Mouse (Mus musculus) urinary bladder, adult 2 months (tissue): ENCODE measurements around the gene Nampt. TPM values are rescaled to one million over a fixed set of nuclear protein-coding genes. Genes with fewer than 3 reads are reported as not detected.
A peak's percentile ranks its signal among the peaks of the same experiment; 100 is the strongest.

Experiments
- DNase-seq: peaks from one replicate; pipeline ENCODE4 v3.0.0; 2022; ENCODE audit warnings: low spot score
- polyA plus RNA-seq: library from polyadenylated mRNA; depleted of rRNA; stranded (reverse); fragments of >200 nt; gene quantifications from 2 replicates; pipeline ENCODE4 v1.2.3, GENCODE M21; 2012; rRNA removed

The Nampt gene
- 40.7 and 43.7 TPM in 2 replicates for polyA plus RNA-seq

DNA sequence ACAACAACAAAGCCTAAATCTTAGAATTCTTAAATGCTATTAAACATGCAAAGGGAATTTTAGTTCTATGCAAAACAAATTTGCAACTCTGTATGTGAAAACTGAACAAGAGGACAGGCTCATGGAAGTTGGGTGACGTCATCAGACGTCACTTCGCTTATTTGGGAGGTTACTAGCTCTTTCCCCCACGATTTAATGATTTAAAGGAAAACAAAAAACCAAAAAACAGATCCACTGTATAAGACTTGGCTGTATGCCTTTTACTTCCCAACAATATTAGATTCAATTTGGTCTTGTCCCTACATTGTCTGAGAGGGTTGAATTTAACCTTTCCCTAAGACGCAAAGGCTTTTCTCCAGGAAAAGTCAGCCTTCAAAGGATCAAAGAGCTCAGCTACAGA, at the start of gene Nampt:
Gene Nampt (plus strand): TSS at position 130 of the 400 bp plus-strand sequence.
- DNase-seq: no peak

GRCm38 (mm10) chr12:32770766-32771165, 48.6 kb upstream of the Nampt start:
- DNase-seq: no peak

- DNase-seq: no peak
These were observed 44.8 kb upstream of the Nampt start for GRCm38 (mm10) chr12:32774592-32774991.

GRCm38 (mm10) chr12:32789092-32789491, 30.3 kb upstream of the Nampt start:
- no peak for DNase-seq

DNA sequence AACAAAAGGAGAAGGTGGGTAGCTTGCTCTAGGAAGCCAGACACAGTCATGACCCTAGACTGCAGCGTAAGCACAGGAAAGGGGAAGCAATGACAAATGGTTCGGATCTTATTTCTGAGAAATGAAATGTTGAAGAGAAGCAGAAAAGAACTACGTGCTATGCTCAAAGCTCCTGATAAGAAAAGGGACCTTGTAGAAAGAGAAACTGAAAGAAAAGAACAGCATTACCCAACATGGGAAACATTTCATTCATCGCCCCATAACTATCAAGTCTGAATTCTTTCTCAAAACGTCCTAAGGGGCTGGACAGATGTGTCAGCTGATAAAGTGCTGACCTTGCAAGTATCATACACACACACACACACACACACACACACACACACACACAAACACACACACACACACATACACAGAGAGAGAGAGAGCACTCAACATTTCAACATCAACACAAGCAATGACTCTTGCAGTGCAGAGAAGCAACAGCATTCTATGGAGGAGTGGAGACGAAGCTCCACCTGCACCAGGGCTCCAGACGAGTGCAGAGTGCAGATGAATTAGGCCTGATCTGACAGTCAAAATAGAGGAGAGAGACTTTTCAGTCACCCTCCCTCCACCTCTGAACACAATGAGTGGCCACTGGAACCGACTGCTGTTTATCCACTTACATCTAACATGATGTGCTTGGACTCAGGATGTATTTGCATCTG, 23.4 kb upstream of the Nampt start:
- no peak for DNase-seq

DNA sequence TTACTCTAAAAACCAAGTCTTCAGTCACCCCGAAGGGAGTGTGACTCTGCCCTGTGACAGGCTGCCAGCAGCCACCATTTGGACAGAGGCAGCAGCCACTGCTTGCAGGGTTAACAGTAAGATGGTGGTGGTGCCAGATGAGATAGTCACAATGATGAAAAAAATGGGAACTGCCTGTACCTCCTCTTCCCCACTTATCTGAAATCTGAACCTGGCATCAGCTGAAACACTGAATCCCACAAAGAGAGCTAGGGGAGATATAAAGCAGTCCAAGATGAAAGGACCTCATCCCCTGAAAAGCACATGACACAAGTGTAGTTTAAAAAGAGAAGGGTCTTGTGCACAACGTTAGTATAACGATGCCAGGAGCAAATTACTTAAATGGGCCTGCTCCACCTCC, 21.9 kb upstream of the Nampt start:
- DNase-seq: no peak

GRCm38 (mm10) chr12:32801078-32801477, 18.3 kb upstream of the Nampt start:
- no peak for DNase-seq

DNA sequence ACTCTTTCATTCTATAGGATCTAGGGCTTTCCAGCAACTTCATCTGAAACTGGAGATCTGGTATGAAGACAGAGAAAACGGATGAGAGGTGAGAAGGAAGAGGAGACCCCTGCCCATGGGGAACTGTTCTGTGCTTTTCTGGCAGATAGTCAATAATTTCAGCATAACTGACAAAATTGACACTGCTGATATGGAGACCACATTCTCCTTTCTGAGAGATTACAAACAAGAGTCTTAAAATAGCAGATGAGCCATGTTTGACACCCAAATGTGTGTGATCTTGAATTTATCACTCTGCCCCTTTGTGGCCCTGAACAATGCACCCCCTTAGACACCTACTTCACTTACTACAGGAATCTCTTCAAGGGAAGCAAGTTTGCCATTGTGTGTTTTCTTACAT, 13.8 kb upstream of the Nampt start:
- DNase-seq: no peak

- DNase-seq: peak; percentile 98
These were observed 669 bp downstream of the Nampt start for GRCm38 (mm10) chr12:32819823-32820605.

DNA sequence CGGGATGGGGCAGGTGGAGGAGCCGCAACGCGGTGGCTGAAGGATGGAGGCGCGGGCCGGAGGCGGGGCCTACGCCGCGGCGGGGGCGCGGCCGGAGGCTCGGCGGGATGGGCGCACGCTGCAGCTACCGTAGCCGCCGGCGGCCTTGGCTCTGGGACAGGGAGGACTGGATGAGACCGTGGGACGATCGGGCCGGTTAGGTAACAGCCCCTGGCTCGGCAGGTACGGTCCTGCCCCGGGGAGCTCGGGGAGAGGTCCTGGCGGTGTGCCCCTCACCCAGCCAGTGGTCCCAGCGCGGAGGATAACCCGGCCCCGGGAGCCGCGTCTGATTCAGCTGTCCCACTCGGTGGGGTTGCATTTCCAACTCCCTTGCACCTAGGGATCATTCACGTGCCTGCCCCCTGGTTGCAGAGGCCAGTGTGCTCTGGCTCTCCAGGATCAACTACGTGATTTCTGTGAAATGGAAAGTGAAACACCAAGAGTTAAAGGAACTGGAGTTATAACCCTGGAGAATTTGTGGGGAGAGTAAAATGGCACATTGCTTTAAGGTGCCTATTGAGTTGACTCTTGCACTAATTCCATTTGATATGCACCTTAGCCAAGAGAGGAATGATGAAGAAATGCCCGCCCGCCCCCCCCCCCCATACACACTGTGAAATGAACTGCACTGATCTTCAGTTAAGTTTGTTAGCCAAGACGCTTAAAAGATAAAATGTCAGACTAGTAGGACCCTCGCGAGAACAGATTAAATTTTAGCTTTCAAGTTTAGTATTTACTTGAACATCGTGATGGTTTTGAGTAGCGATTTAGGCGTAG, 1.6 kb downstream of the Nampt start:
- peak; percentile 61 for DNase-seq

DNA sequence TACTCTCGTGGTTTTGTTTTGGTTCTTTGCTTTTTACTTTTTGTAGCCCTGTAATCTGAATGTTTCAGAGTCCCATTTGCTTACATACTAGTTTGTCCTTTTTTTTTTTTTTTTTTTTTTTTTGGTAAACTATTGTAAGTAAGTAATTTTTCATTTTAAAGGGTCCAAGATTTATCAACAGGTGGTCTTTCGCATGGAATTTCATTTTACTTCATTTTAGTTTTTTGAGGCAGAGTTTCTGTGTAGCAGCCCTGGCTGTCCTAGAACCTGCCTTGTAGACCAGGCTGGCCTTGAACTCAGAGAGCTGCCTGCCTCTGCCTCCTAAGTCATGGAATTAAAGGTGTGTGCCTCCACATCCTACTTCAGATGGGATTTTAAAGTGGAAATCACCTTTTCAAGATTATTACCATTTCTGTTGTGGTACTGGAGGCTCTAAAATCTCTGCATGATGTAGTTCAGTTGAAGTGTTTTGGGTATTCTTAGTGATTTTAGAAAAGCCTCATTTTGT, 2.2 kb downstream of the Nampt start:
- no peak for DNase-seq

DNA sequence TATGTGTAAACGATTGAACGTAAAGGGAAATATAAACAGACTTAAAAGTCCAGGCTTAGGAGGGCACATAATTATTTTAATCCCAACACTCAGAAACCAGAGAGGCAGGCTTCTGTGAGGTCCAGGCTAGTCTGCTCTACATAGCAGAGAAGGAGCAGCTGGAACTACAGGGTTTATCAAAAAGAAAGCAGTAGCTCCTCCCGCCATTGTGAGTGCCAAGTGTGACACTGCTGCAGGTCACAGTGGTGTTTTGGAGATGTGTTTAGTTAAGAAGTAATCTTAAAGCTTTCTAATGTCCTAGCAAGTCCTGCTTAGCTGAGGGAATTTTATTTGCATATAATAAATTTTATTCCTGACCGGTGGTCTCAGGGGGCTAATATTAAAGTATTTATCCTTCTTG, 2.7 kb downstream of the Nampt start:
- no peak for DNase-seq

DNA sequence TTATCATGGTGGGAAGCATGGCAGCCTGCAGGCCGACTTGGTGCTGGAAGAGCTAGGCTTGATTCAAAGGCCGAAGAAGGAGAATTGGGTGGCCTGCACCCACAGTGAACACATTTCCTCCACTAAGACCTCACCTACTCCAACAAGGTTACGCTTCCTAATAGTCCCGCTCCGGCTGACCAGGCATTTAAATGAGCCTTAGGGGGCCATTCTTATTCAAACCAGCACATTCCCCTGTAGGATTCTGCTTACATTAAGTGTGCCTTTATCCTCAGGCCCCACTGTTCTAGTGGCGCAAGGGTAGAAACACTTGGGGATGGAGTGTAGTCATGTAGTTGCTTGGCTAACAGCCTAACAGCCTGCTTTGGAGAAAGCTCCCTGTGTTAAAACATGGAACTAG, 5.2 kb downstream of the Nampt start:
- no peak for DNase-seq

DNA sequence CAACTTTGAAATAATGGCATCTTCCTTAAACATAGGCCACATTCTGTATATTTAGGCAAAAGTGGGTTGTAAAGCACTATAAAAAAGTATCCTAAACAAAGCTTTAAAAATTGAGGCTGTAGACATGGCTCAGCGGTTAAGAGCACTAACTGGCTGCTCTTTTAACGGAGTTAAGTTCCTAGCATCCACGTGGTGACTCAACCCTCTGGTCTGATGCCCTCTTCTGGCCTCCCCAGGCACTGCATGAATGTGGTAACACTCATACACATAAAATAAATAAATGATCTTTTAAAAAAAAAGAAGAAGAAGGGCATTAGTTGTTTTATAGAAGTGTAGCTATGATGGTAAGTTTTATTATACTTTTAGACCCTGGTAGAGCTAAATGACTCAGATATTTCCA, 7.6 kb downstream of the Nampt start:
- no peak for DNase-seq

DNA sequence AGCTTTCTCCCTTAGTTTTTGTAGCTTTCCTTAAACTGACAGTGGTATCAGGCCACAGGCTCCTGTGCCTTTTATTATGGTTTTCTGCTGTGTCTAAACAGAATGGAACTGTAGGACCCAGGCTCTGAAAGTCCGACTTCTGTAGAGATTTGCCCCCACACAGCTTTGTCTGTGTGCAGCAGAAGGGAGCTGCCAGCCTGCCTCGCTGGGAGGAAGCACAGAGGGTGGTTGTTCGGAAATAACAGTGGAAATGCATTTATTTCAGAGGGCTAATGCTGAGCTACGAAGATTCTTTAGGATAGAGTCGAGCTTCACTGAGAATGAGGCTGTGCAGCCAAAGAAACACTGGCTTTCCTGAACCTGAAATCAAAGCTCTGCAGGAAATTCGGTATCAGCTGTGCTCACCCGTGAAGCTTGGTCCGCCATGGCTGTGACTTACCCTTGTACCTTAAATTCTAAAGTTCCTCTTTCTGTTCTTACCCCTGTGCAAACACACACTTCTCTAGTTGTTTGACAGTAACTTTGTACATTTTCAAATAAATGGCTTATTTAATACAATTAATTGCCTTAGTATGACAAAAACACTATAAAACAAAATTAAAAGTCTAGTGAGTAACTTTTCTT, 8.9 kb downstream of the Nampt start:
- DNase-seq: no peak

DNA sequence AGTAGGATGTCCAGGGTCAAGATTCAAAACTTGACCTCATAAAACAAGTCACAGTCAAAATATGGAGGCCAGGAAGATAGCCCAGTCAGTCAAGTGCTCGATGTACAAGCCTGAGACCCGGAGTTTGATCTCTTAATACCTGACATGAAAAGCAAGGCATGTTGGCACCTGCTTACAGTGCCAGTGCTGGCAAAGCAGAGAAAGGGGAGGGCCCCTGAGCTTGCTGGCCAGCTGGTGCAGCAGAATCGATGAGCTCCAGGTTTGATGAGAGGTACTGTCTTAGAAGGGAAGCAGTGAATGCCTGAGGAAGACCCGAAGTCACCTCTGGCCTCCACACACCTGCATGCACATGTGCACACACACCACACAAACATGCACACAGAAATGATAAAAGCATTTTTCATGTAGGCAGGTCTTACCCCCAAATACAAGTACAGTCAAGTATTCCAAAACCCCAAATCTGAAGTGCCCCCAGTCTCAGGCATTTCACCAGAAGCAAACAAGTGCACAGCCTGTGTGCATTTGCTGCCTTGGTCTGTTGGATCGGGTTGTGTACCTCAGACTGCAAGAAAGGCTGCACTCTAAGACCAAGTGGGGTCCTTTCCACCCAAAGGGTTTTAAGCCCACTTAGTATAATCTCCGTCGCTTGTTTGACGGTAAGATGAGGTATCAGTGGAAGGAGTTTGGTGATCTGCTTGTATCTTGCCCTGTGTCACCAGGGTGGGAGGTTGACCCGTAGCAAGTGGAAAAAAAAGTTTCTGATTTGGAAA, 10.2 kb downstream of the Nampt start:
- no peak for DNase-seq

GRCm38 (mm10) chr12:32832076-32832475, 12.7 kb downstream of the Nampt start:
- DNase-seq: no peak

- no peak for DNase-seq
These were observed 15.4 kb downstream of the Nampt start for GRCm38 (mm10) chr12:32834781-32835180.

- no peak for DNase-seq
These were observed 15.9 kb downstream of the Nampt start for GRCm38 (mm10) chr12:32835235-32835634.

DNA sequence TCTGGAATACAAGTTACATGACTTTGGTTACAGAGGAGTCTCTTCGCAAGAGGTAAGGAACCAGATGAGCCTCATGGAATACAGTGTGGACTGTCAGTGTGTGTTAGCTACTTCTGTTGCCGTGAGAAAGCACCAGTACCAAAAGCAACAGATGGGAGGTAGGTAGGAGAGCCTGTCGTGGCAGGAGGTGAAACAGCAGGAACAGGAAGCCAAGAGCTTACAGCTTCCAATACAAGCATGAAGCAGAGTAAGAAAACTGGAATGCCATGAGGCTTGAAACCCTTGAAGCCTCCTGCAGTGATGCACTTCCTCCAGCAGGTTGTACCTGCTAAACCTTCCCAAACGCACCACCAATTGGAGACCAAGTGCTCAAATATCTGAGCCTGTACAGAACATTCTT, 19.1 kb downstream of the Nampt start:
- DNase-seq: no peak

DNA sequence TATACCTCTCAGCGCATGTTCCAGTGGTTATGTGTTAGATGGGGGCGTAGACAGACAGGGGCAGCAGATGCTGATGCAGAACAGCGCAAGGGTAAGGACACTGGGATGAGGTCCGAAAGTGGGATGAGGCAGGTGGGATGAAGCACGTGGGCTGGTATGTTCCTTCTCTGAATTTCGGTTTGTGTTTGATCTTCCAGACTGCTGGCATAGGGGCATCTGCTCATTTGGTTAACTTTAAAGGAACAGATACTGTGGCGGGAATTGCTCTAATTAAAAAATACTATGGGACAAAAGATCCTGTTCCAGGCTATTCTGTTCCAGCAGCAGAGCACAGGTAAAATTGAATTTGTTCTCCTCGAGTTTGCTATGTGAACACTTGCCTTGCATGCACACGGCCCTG, 19.6 kb downstream of the Nampt start:
- DNase-seq: no peak
